Mouse (Mus musculus): ENCODE results near the gene Speg. TPM values are rescaled to one million over a fixed set of nuclear protein-coding genes. Genes with fewer than 3 reads are reported as not detected.

Gene Speg
- total RNA-seq, 2 experiments from 2014 or later: 182 to 186 TPM

GRCm38 (mm10) chr1:75448937-75449336 is 73.8 kb downstream of the Speg start:
- intact Hi-C loops (cut with DNase I): no loop called here

GRCm38 (mm10) chr1:75449377-75450135 is 74.5 kb downstream of the Speg start:
- intact Hi-C loops (cut with DNase I): no loop called here
- no peak for DNase-seq (ENCODE audit: extremely low spot score in 1 of 2, low spot score in 2 of 2)

More at GRCm38 (mm10) chr1:75448937-75449336, 73.8 kb downstream of the Speg start:
- DNase-seq (ENCODE audit: extremely low spot score in 1 of 2, low spot score in 2 of 2): peak in 1 of 2 experiments; percentile 36

- intact Hi-C loops (cut with DNase I): no loop called here
- DNase-seq (ENCODE audit: extremely low spot score in 1 of 2, low spot score in 2 of 2): peak in 1 of 2 experiments; percentile 45
These were observed 75.4 kb downstream of the Speg start, which contains the start of gene Asic4 for GRCm38 (mm10) chr1:75450314-75451005. Gene Asic4, plus strand, starts transcription at chr1:75450436.

GRCm38 (mm10) chr1:75451900-75452299 is 76.8 kb downstream of the Speg start:
- intact Hi-C loops (cut with DNase I): no loop called here
- DNase-seq (ENCODE audit: extremely low spot score in 1 of 2, low spot score in 2 of 2): peak in 1 of 2 experiments; percentile 53

GRCm38 (mm10) chr1:75455433-75455832 is 80.3 kb downstream of the Speg start:
- intact Hi-C loops (cut with DNase I): no loop called here
- no peak for DNase-seq (ENCODE audit: extremely low spot score in 1 of 2, low spot score in 2 of 2)

GRCm38 (mm10) chr1:75455948-75456347 is 80.9 kb downstream of the Speg start:
- intact Hi-C loops (cut with DNase I): no loop called here
- DNase-seq (ENCODE audit: extremely low spot score in 1 of 2, low spot score in 2 of 2): no peak

GRCm38 (mm10) chr1:75456746-75457564 is 81.9 kb downstream of the Speg start:
- intact Hi-C loops (cut with DNase I): no loop called here
- no peak for DNase-seq (ENCODE audit: extremely low spot score in 1 of 2, low spot score in 2 of 2)

GRCm38 (mm10) chr1:75457710-75458024 is 82.6 kb downstream of the Speg start:
- intact Hi-C loops (cut with DNase I): no loop called here
- no peak for DNase-seq (ENCODE audit: extremely low spot score in 1 of 2, low spot score in 2 of 2)

GRCm38 (mm10) chr1:75458025-75458788 is 83.1 kb downstream of the Speg start:
- intact Hi-C loops (cut with DNase I): no loop called here
- peak in 1 of 2 experiments; percentile 63 for DNase-seq (ENCODE audit: extremely low spot score in 1 of 2, low spot score in 2 of 2)

GRCm38 (mm10) chr1:75458789-75459684 is 83.9 kb downstream of the Speg start:
- peak; percentile 62 to 67 for DNase-seq (ENCODE audit: extremely low spot score in 1 of 2, low spot score in 2 of 2)

GRCm38 (mm10) chr1:75460297-75460696 is 85.2 kb downstream of the Speg start:
- intact Hi-C loops (cut with DNase I): no loop called here
- DNase-seq (ENCODE audit: extremely low spot score in 1 of 2, low spot score in 2 of 2): no peak

More at GRCm38 (mm10) chr1:75458789-75459684, 83.9 kb downstream of the Speg start:
- intact Hi-C loops (cut with DNase I): no loop called here

GRCm38 (mm10) chr1:75462636-75463035 is 87.5 kb downstream of the Speg start:
- intact Hi-C loops (cut with DNase I): no loop called here
- no peak for DNase-seq (ENCODE audit: extremely low spot score in 1 of 2, low spot score in 2 of 2)

GRCm38 (mm10) chr1:75463652-75464204 is 88.6 kb downstream of the Speg start:
- intact Hi-C loops (cut with DNase I): no loop called here
- DNase-seq (ENCODE audit: extremely low spot score in 1 of 2, low spot score in 2 of 2): no peak

GRCm38 (mm10) chr1:75467215-75467927 is 92.3 kb downstream of the Speg start:
- peak; percentile 78 to 80 for DNase-seq (ENCODE audit: extremely low spot score in 1 of 2, low spot score in 2 of 2)
- intact Hi-C loops (cut with DNase I): loop anchor here (2.0 kb wide), 2 partner anchors 21 to 125 kb away; no protein-coding TSS in a partner anchor

- intact Hi-C loops (cut with DNase I): no loop called here
- no peak for DNase-seq (ENCODE audit: extremely low spot score in 1 of 2, low spot score in 2 of 2)
These were observed 94.3 kb downstream of the Speg start for GRCm38 (mm10) chr1:75469287-75469825.

- DNase-seq (ENCODE audit: extremely low spot score in 1 of 2, low spot score in 2 of 2): no peak
- intact Hi-C loops (cut with DNase I): loop anchor here (5.0 kb wide), 1 partner anchor 121 kb away; no protein-coding TSS in a partner anchor
These were observed 101.3 kb downstream of the Speg start for GRCm38 (mm10) chr1:75476441-75476840.
